Mouse (Mus musculus) spleen, adult 2 months (tissue): ENCODE results near the gene Vash1. TPM values are rescaled to one million over a fixed set of nuclear protein-coding genes. Genes with fewer than 3 reads are reported as not detected.
A peak's percentile ranks its signal among the peaks of the same experiment; 100 is the strongest.

Source experiments
- DNase-seq, 2 experiments: peaks; one replicate each; pipeline versions ENCODE4 v3.0.0 to v3.0.0-alpha.2; 2012 to 2021; ENCODE audit warnings: low spot score in 2 of 2, low read depth in 1 of 2
- H3K27ac ChIP-seq: fragments of 200-500 bp; 2 replicates; pipeline ENCODE4 v1.5.1; 2012; ENCODE audit warnings: low read length, inconsistent platforms; ENCODE audit not compliant: insufficient read depth
- H3K27me3 ChIP-seq: fragments of 200-500 bp; 2 replicates; pipeline ENCODE4 v1.6.1; 2012; ENCODE audit warnings: mild to moderate bottlenecking, moderate library complexity, low read length, inconsistent platforms; ENCODE audit not compliant: control insufficient read depth, insufficient read depth
- H3K36me3 ChIP-seq: fragments of 200-500 bp; 2 replicates; pipeline ENCODE4 v1.6.1; 2012; ENCODE audit warnings: mild to moderate bottlenecking, low read length, inconsistent platforms; ENCODE audit not compliant: control insufficient read depth, insufficient read depth
- H3K4me1 ChIP-seq: fragments of 200-500 bp; 2 replicates; pipeline ENCODE4 v1.6.1; 2011; ENCODE audit warnings: inconsistent platforms; ENCODE audit not compliant: control insufficient read depth, insufficient read depth, insufficient read length
- H3K4me3 ChIP-seq: fragments of 200-500 bp; 2 replicates; pipeline ENCODE4 v1.5.1; 2011; ENCODE audit warnings: mild to moderate bottlenecking, inconsistent platforms; ENCODE audit not compliant: insufficient read depth, insufficient read length; ENCODE audit errors: extremely low read depth
- CTCF ChIP-seq: fragments of 200-500 bp; IDR thresholded peaks from 2 replicates; pipeline ENCODE4 v1.5.1; 2011; ENCODE audit warnings: mild to moderate bottlenecking, inconsistent platforms; ENCODE audit not compliant: insufficient read depth, insufficient read length, insufficient replicate concordance; ENCODE audit errors: extremely low read depth
- POLR2A ChIP-seq: fragments of 200-500 bp; IDR thresholded peaks from 2 replicates; pipeline ENCODE4 v1.6.1; 2011; ENCODE audit warnings: low read depth, low read length, inconsistent platforms
- WGBS: fragments of 180-500 bp; shearing (Covaris S2); methylation state at CpG from one replicate; pipeline ENCODE4 v1.1.7; 2018; 5-methylcytosine and 5-hydroxymethylcytosine counted together
- polyA plus RNA-seq: library from polyadenylated mRNA; depleted of rRNA; stranded (reverse); fragments of >200 nt; gene quantifications from 2 replicates; pipeline ENCODE4 v1.2.3, GENCODE M21; 2012

The Vash1 gene
- polyA plus RNA-seq, 1 experiment, result 1.1 TPM

DNA sequence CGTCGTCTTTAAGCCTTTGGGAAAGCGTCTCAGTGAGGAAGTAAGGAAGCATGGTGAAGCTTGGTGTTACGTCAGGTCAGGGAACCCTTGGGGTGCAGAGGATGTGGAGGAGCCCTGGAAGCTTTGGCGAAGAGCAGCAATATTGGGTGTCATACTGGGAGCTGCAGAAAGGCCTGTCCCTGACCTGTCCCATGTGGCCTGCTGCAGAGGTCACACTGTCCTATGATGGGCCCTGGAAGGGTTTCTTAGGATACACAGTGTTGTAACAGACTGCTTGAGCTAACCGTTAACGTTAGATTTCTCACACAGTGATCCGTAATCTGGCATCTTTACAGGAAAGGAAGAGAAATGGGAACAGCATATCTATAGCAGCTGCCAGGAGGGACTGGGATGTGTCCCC lies 3.7 kb downstream of the Vash1 start:
- peaks cover 7% of the 10 kb centered on the region for H3K27me3 ChIP-seq
- no peaks in the 10 kb centered on the region for H3K36me3 ChIP-seq
- peaks cover 6% of the 10 kb centered on the region; the same call in 1 of the 2 replicates for H3K4me1 ChIP-seq
- TF ChIP-seq POLR2A (no peak), CTCF (no peak)
- H3K27ac ChIP-seq, result no peak overlapping the region
- DNase-seq, result no peak
- H3K4me3 ChIP-seq, result no peak overlapping the region
- WGBS, result 88% methylated on average over 8 of the region's 8 CpGs

DNA sequence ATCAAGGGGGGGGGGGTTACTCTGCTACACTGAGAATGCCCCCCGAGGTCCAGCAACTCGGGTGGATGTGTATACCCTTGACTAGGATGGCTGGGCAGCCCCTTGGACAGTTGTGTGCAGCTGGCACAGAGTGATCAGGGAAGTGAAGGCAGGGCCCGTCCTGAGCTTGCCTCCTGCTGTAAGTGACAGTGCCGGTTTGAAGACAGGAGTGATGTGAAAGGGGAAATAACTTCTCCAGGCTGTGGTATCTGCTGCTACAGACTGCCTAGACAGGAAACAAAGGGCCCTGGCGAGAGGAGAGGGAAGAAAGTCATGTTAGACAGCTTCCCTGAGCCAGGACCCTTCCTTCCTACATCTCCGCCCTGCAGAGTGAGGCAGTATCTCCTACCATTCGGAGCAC lies 5.2 kb downstream of the Vash1 start:
- H3K27me3 ChIP-seq, result peaks cover 5% of the 10 kb centered on the region
- no peak for DNase-seq
- H3K4me3 ChIP-seq, result no peak overlapping the region
- H3K27ac ChIP-seq, result no peak overlapping the region
- 17% methylated on average over 7 of the region's 7 CpGs for WGBS
- TF ChIP-seq CTCF (no peak), POLR2A (no peak)
- no peaks in the 10 kb centered on the region for H3K36me3 ChIP-seq
- H3K4me1 ChIP-seq, result peaks cover 6% of the 10 kb centered on the region

DNA sequence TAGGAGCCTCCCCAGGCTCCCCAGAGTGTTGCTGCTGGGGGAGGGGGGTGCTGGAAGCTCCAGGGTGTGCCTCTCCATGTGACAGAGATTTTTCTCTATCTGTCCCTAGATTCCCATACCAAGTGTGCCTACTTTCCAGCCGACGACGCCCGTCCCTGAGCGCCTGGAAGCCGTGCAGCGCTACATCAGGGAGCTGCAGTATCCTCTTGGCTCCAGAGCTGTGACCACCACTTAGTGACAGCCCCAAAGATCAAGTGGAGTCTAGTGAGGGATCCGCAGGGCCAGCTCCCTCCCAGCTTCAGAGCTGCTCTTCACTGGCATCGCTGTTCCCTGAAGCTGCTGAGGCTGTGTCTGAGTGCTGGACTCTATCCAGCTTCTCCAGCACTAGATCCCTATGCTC lies 6.8 kb downstream of the Vash1 start:
- Histone ChIP-seq H3K27me3 (no peaks in the 10 kb centered on the region), H3K4me1 (no peaks in the 10 kb centered on the region; the same call in 1 of the 2 replicates), H3K36me3 (no peaks in the 10 kb centered on the region), H3K27ac (no peak overlapping the region), H3K4me3 (no peak overlapping the region)
- TF ChIP-seq POLR2A (no peak), CTCF (no peak)
- 90% methylated on average over 9 of the region's 9 CpGs for WGBS
- no peak for DNase-seq

DNA sequence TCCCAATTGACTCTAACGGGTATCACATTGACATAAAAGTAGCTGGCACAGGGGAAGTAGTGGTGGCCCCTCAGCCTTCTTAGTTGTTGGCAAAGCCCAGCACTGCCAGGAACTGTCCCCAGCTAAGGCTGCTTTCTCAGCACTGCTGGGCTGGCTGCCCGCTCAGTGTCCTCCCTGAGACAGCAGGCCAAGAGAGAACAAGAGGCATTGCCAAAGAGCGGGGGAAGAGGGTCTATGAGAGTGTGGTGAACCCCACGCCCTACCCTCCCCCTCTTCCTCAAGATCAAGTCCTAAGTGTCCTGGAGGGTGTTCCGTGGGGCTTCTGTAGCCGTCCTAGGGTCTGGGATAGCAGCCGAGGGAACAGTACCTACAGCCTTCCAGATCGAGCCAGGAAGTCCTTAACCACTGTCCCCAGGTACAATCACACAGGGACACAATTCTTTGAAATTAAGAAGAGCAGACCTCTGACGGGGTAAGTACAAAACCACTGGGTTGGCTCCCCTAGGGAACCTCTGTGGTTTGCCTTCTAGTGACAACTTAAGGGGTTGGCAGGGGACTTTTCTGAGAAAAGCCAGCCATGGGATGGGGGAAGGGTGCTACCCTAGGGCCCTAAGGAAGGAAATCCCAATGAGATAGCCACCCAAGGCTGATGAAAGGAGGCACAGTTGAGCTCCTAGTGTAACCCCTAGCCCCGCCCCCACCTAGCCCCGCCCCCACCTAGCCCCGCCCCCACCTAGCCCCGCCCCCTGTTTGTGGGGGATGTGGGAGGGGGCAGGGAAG lies 8.2 kb downstream of the Vash1 start:
- 6% methylated on average over 13 of the region's 13 CpGs for WGBS
- no peaks in the 10 kb centered on the region for H3K27me3 ChIP-seq
- peak in 1 of 2 experiments; percentile 14 for DNase-seq
- H3K27ac ChIP-seq, result no peak overlapping the region
- H3K4me3 ChIP-seq, result no peak overlapping the region
- H3K4me1 ChIP-seq, result no peaks in the 10 kb centered on the region; the same call in 1 of the 2 replicates
- no peaks in the 10 kb centered on the region for H3K36me3 ChIP-seq
- TF ChIP-seq POLR2A (no peak), CTCF (no peak)

DNA sequence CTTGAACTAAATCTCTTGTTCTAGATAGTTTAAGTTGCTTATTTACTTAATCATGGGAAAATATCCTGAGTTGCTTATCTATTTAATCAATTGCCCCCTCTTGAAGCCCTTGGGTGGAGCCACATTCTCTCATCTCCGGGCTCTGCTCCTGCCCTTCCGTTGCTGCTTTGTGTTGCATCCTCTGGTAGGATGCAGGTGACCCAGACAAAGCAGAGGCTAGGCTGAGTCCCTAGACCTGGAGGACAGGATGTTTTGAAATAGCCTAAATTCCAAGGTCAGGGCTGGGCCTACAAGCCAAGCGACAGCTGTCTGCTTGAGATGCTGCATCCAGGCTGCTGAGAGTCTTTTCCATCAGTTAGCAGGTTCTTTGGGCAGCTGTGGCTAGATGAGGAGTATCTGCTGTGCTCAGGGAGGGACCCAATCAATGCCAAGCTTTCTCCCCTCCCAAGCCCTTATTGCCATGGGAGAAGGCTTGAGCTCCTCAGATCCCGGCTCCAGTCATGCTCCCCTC lies 9.0 kb downstream of the Vash1 start:
- Histone ChIP-seq H3K36me3 (no peaks in the 10 kb centered on the region), H3K4me3 (no peak overlapping the region), H3K27ac (no peak overlapping the region), H3K27me3 (no peaks in the 10 kb centered on the region), H3K4me1 (no peaks in the 10 kb centered on the region; the same call in 1 of the 2 replicates)
- no peak for DNase-seq
- 54% methylated on average over 4 of the region's 4 CpGs for WGBS
- no peak for TF ChIP-seq CTCF
- TF ChIP-seq POLR2A, result no peak

DNA sequence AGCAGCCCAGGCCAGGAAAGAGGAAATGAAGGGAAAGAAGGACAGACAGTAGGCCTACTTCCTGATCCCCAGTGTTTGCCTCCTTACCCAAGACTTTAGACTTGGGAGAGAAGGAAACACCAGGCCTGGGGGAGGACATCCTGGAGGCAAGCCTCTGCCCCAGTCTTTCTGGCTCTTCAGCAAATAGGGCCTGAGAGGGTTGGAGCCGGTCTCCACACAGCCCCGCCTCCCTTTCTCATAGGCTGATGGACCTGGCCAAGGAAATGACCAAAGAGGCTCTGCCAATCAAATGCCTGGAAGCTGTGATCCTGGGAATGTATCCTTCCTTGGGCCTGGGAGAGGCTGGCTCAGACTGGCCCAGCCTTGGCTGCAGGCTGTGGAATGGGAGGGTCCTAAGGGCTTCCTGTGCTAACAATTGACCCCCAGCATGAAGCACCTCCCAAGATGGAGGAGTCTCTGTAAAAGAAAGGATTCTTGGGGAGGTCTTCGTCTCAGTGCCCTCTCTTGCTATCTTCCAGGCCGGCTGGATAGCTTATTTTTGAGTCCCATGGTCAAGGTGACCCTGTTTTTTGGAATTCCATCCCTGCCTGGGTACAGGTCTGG lies 9.6 kb downstream of the Vash1 start:
- DNase-seq, result no peak
- TF ChIP-seq POLR2A (no peak), CTCF (no peak)
- 82% methylated on average over 4 of the region's 4 CpGs for WGBS
- H3K27ac ChIP-seq, result no peak overlapping the region
- no peak overlapping the region for H3K4me3 ChIP-seq
- no peaks in the 10 kb centered on the region; the same call in 1 of the 2 replicates for H3K4me1 ChIP-seq
- no peaks in the 10 kb centered on the region for H3K36me3 ChIP-seq
- no peaks in the 10 kb centered on the region for H3K27me3 ChIP-seq
